Mouse (Mus musculus): ENCODE measurements around the gene Phf13. TPM values are rescaled to one million over a fixed set of nuclear protein-coding genes. Genes with fewer than 3 reads are reported as not detected.

Phf13 gene
- polyA plus RNA-seq, 1 experiment from 2014 or later: 18.6 TPM

DNA sequence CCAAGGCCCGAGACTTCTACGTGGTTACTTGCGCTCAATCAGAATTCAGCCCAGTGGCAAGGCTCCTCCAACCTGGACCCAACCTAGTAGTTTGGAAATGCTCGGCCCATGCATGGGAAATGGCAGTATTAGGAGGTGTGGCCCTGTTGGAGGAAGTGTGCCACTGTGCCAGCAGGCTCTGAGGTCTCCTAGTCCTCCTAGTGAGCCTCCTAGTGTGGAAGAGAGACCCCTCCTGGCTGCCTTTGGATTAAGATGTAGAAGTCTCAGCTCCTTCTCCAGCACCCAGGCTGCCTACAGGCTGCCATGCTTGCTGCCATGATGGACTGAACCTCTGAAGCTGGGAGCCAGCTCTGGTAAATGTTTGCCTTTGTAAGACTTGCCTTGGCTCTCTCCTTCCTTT is 33.9 kb upstream of the Phf13 start:
- CTCF ChIA-PET: interaction anchor here (0.9 to 1.9 kb wide), 6 partner anchors 8 to 64 kb away, joined by 3 to 10 read pairs (median 3); partner anchors contain the start of genes Nol9 and Tas1r1
- no peak for TF ChIP-seq CTCF (IDR thresholded peaks at IDR 0.05)
- in situ Hi-C loops (cut with MboI; ENCODE audit: low pct_unique_long_range_greater_than_20kb): loop anchor here (5.0 kb wide), 2 partner anchors 48 to 67 kb away; no protein-coding TSS in a partner anchor
- POLR2A ChIA-PET: interaction anchor here (0.8 to 1.3 kb wide), 2 partner anchors 9 to 34 kb away, joined by 3 read pairs; partner anchors contain the start of genes Nol9 and Phf13
- no peaks in the 10 kb centered on the region for H3K27me3 ChIP-seq
- DNase-seq (ENCODE audit: low read depth, low spot score): no peak
- ATAC-seq: no peak

DNA sequence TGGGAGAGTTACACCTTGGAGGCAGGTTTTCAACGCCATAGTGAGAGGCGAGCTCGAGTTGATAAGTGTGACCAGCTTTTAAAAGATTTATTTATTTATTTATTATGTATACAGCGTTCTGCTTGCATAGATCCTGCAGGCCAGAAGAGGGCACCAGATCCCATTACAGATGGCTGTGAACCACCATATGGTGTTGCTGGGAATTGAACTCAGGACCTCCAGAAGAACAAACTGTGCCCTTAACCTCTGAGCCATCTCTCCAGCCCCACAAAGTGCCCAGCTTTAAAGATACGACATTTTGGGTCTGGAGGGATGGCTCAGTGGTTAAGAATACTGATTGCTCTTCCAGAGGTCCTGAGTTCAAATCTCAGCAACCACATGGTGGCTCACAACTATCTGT is 33.0 kb upstream of the Phf13 start:
- no peak for TF ChIP-seq CTCF (IDR thresholded peaks at IDR 0.05)
- ChIA-PET POLR2A (interaction anchor here (1.4 kb wide), 1 partner anchor 20 kb away, joined by 4 read pairs; the partner anchor contains the start of gene Klhl21), CTCF (interaction anchor here (0.8 to 1.9 kb wide), 11 partner anchors 9 to 64 kb away, joined by 3 to 10 read pairs (median 3); partner anchors contain the start of genes Nol9 and Tas1r1)
- H3K27me3 ChIP-seq: no peaks in the 10 kb centered on the region
- ATAC-seq (no peak), DNase-seq (ENCODE audit: low read depth, low spot score) (no peak)
- in situ Hi-C loops (cut with MboI; ENCODE audit: low pct_unique_long_range_greater_than_20kb): loop anchor here (5.0 kb wide), 1 partner anchor 47 kb away; no protein-coding TSS in a partner anchor

DNA sequence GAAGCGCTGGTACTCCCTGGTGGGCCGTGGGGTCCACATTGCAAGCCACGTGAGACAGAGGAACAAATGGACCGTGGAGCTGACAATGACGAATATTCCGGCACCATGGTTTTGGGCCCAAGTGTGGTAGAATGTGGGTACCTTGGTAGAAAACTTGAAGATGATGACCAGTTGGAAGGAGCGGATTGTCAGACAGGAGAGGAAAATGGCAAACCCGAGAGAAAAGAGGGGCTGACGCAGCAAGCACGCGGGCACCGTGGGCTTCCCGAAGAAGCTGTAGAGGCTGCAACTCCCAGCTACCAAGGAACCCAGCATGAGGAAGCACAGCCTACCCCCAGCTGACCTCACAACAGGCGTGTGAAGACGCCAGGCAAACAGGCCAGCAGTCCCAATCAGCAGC is 32.4 kb upstream of the Phf13 start:
- TF ChIP-seq CTCF (IDR thresholded peaks at IDR 0.05): no peak
- in situ Hi-C loops (cut with MboI; ENCODE audit: low pct_unique_long_range_greater_than_20kb): loop anchor here (5.0 kb wide), 1 partner anchor 46 kb away; no protein-coding TSS in a partner anchor
- ChIA-PET POLR2A (interaction anchor here (1.4 kb wide), 1 partner anchor 20 kb away, joined by 4 read pairs; the partner anchor contains the start of gene Klhl21), CTCF (interaction anchor here (0.8 to 1.8 kb wide), 10 partner anchors 10 to 75 kb away, joined by 3 to 10 read pairs (median 3); partner anchors contain the start of genes Nol9 and Tas1r1)
- DNase-seq (ENCODE audit: low read depth, low spot score): no peak
- ATAC-seq: no peak
- no peaks in the 10 kb centered on the region for H3K27me3 ChIP-seq

DNA sequence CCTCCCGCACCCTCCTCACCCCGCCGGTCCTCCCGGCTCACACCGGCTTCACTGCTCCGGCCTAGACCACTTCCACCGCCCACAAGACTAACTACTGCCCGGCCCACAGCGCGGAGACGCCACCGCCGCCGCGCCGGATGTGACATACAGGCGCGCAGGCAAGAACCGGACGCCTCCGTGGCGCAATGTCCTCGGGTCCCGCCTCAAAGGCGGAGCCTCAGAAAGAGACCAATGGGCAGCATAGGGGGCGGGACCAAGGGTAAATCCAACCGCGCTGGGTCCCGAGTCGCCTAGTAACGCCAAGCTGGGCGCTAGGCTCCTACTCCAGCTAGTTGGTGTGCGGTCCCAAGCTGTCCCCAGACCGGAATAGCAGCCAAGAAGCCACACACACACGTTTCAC is 31.5 kb upstream of the Phf13 start, which contains the start of gene Zbtb48:
Gene Zbtb48 (minus strand): TSS at position 148 of the 400 bp plus-strand sequence.
- ChIA-PET CTCF (interaction anchor here (0.6 to 1.6 kb wide), 3 partner anchors 34 to 76 kb away, joined by 3 to 6 read pairs (median 4); no protein-coding TSS in a partner anchor), POLR2A (no interaction called here)
- in situ Hi-C loops (cut with MboI; ENCODE audit: low pct_unique_long_range_greater_than_20kb): loop anchor here (5.0 kb wide), 1 partner anchor 45 kb away; no protein-coding TSS in a partner anchor
- peak; percentile 95 for ATAC-seq
- H3K27me3 ChIP-seq: no peaks in the 10 kb centered on the region
- no peak for DNase-seq (ENCODE audit: low read depth, low spot score)
- TF ChIP-seq CTCF (IDR thresholded peaks at IDR 0.05): no peak

DNA sequence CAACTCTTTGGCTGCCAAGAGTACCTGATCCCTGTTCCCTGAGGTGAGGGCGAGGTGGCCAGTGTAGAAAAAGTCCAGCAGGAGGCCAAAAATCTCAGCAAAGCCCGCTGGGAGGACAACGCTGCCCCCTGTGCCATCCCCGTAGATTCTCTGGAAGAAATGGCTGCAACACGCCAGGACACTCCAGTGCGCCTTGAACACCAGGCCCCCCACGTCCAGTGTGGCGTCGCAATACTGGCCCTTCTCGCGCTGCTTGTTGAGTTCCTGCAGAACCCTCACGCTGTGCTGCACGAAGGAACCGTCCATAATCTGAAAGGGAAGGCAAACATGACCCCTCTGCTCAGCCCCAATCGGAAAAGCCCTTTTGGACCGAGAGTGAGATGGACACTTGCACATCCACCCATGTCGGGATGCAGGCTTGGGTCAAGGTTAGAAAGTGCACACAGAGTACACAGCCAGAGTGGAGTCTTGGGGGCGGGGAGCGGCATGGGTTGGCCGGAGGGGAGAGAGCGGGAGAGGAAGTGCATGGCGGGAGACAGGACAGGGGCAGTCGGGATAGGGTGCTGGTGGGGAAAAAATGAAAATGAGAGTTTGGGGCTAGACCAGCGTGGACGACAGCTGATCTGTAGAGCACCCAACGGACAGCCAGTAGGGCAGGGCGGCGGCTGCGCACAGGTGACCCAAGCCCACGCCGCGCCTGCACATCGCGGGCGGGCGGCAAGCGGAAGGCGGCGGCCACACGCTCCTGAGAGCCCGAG is 30.9 kb upstream of the Phf13 start:
- ChIA-PET CTCF (interaction anchor here (0.6 to 1.6 kb wide), 3 partner anchors 34 to 76 kb away, joined by 3 to 6 read pairs (median 4); no protein-coding TSS in a partner anchor), POLR2A (interaction anchor here (1.0 to 1.4 kb wide), 2 partner anchors 11 to 17 kb away, joined by 3 to 5 read pairs; no protein-coding TSS in a partner anchor)

DNA sequence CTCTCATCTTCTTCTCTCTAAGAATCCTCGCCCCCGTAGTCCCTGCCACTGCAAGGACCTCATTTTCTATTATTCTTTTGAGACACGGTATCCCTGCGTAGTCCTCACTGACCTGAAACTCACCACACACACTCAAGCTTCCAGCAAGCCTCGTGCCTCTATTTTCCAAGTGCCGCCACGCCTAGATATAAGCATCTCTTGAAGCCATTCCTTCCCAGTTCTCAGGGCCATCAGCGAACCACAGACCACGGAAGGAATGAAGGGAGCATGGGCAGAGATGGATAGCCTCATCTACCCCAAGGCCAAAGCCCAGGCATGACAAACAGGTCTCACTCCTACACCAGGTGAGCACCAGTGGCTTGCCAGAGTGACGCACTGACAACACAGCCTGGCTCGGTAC is 28.5 kb upstream of the Phf13 start:
- TF ChIP-seq CTCF (IDR thresholded peaks at IDR 0.05): no peak
- DNase-seq (ENCODE audit: low read depth, low spot score) (no peak), ATAC-seq (no peak)
- in situ Hi-C loops (cut with MboI; ENCODE audit: low pct_unique_long_range_greater_than_20kb): no loop called here
- ChIA-PET CTCF (no interaction called here), POLR2A (no interaction called here)
- H3K27me3 ChIP-seq: no peaks in the 10 kb centered on the region

More for the DNA sequence above, 30.9 kb upstream of the Phf13 start:
- in situ Hi-C loops (cut with MboI; ENCODE audit: low pct_unique_long_range_greater_than_20kb): loop anchor here (5.0 kb wide), 1 partner anchor 45 kb away; no protein-coding TSS in a partner anchor
- H3K27me3 ChIP-seq: no peaks in the 10 kb centered on the region
- no peak for TF ChIP-seq CTCF (IDR thresholded peaks at IDR 0.05)
- no peak for DNase-seq (ENCODE audit: low read depth, low spot score)
- ATAC-seq: peak; percentile 37

DNA sequence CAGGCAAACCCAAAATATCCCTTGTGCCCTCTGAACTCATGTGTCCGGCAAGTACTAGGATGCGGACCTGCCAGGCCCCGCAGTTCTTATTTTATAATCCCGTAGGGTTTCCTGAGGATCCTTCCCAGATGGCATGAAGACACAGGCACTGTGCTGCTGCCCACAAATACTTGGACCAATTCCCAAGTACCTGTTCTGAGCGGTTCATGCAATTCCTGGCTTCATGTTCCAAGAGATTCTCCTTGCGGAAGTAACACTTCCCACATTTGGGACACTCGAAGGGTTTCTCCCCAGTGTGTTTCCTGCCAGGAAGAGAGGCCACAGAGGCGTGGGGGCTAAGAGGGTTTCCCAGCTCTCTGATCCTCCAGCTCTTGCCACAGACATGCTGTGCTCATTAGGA is 26.4 kb upstream of the Phf13 start:
- ChIA-PET CTCF (no interaction called here), POLR2A (no interaction called here)
- no peak for DNase-seq (ENCODE audit: low read depth, low spot score)
- no peak for TF ChIP-seq CTCF (IDR thresholded peaks at IDR 0.05)
- no peak for ATAC-seq
- no peaks in the 10 kb centered on the region for H3K27me3 ChIP-seq
- in situ Hi-C loops (cut with MboI; ENCODE audit: low pct_unique_long_range_greater_than_20kb): no loop called here

DNA sequence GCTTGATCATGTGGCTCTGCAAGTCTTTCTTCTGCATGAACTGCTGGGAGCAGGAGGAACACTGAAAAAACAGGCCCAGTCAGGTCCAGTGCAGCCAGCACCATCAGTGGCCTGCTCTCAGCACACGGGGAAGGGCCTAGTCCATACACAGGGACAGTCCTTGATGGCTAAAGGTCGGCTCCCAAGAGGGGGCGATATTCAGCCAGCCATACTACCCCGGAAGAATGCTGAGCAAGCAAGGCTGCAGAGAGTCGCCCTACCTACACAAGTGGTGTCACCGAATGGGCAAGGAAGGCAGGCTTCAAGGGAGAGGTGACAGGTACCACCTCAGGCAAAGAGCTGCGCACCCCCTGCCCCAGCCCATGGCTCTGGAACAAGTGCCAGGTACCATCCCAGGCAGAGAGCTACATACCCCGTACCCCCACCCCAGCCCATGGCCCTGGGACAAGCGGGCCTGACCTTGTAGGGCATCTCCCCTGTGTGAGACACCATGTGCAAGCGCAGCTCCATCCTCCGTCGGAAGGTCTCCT is 25.6 kb upstream of the Phf13 start:
- no peak for DNase-seq (ENCODE audit: low read depth, low spot score)
- H3K27me3 ChIP-seq: no peaks in the 10 kb centered on the region
- ATAC-seq: no peak
- POLR2A ChIA-PET: no interaction called here
- in situ Hi-C loops (cut with MboI; ENCODE audit: low pct_unique_long_range_greater_than_20kb): no loop called here
- CTCF ChIA-PET: interaction anchor here (0.9 kb wide), 1 partner anchor 10 kb away, joined by 5 read pairs; no protein-coding TSS in a partner anchor
- no peak for TF ChIP-seq CTCF (IDR thresholded peaks at IDR 0.05)

DNA sequence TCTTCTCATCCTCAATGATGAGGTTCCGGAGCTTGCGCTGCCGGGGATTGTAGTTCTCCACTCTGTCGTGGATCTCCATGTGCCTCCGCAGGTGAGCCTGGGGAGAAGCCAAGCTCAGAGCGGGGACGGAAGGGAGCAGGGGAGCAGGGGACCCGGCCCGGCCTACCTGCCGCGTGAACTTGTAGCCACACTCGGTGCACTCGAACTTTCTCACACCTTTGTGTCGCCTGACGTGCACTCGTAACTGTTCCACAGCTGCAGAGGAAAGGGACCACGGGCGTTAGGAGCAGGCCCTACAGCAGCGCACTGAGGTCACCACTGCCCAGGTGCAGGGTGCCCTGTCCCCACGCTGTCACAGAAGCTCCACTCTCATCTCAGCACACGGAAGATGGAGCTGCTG is 24.0 kb upstream of the Phf13 start:
- no peaks in the 10 kb centered on the region for H3K27me3 ChIP-seq
- DNase-seq (ENCODE audit: low read depth, low spot score) (no peak), ATAC-seq (no peak)
- in situ Hi-C loops (cut with MboI; ENCODE audit: low pct_unique_long_range_greater_than_20kb): no loop called here
- ChIA-PET POLR2A (interaction anchor here (1.3 kb wide), 1 partner anchor 11 kb away, joined by 3 read pairs; the partner anchor contains the start of gene Klhl21), CTCF (interaction anchor here (1.0 to 1.2 kb wide), 3 partner anchors 10 to 81 kb away, joined by 3 read pairs; partner anchors contain the start of genes Nol9 and Tas1r1)
- no peak for TF ChIP-seq CTCF (IDR thresholded peaks at IDR 0.05)

DNA sequence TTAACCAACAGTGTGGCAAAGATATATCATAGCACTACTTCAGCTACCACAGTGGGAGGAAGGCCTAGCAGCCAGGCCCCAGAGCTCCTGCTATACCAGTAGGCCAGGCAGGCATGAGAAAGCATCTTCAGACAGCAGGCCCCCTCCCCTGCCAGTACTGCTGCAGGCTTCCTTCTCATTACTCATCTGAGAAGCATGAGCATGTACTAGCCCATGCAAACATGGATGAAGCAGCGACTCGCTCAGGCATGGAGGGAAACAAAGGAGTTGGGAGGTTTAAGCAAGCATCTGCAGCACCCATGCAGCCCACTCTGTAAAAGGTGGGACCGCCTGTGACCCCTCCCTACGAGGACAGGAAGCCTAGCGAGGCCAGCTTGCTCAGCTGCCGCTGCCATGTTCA is 23.0 kb upstream of the Phf13 start:
- H3K27me3 ChIP-seq: no peaks in the 10 kb centered on the region
- ATAC-seq: peak; percentile 64
- in situ Hi-C loops (cut with MboI; ENCODE audit: low pct_unique_long_range_greater_than_20kb): no loop called here
- POLR2A ChIA-PET: interaction anchor here (0.6 kb wide), 1 partner anchor 85 kb away, joined by 3 read pairs; no protein-coding TSS in a partner anchor
- DNase-seq (ENCODE audit: low read depth, low spot score): no peak
- no peak for TF ChIP-seq CTCF (IDR thresholded peaks at IDR 0.05)
- CTCF ChIA-PET: interaction anchor here (1.2 to 2.4 kb wide), 2 partner anchors 10 to 16 kb away, joined by 3 to 5 read pairs; no protein-coding TSS in a partner anchor

Measured in Patski (cell line).